Mouse (Mus musculus) lung, postnatal 25 days (tissue): Measurements from ENCODE around the gene Gm12184.
"Not testable (repeated sequence)": the region's sequence is repeated elsewhere in the genome, so short reads cannot be mapped to it uniquely, and the experiment has no call there.

Source experiments
- DNase-seq: peaks from one replicate; pipeline ENCODE4 v3.0.0; 2022; ENCODE audit warnings: low spot score

Gene Gm12184

GRCm38 (mm10) chr11:48825979-48826751 is at the start of gene Gm12184, which contains the start of gene Trim7:
Gm12184 (minus strand) TSS chr11:48826655.
Trim7 (plus strand) TSS chr11:48826140.
- DNase-seq = not testable (repeated sequence)

GRCm38 (mm10) chr11:48875343-48875837 is 48.9 kb upstream of the Gm12184 start:
- DNase-seq = not testable (repeated sequence)

GRCm38 (mm10) chr11:48874465-48874864 is 48.0 kb upstream of the Gm12184 start:
- peak; percentile 70 for DNase-seq

GRCm38 (mm10) chr11:48873591-48874290 is 47.3 kb upstream of the Gm12184 start:
- no peak for DNase-seq

- DNase-seq = no peak
Observed at GRCm38 (mm10) chr11:48872695-48873300, 46.3 kb upstream of the Gm12184 start.

- DNase-seq = peak; percentile 64
Observed at GRCm38 (mm10) chr11:48871817-48872541, 45.5 kb upstream of the Gm12184 start.

GRCm38 (mm10) chr11:48871201-48871772 is 44.8 kb upstream of the Gm12184 start, which contains the start of gene Irgm1:
Irgm1 (minus strand) TSS chr11:48871683.
- peak; percentile 81 for DNase-seq

GRCm38 (mm10) chr11:48870781-48871180 is 44.3 kb upstream of the Gm12184 start:
- no peak for DNase-seq

GRCm38 (mm10) chr11:48869380-48870110 is 43.1 kb upstream of the Gm12184 start:
- DNase-seq = no peak

GRCm38 (mm10) chr11:48866481-48866880 is 40.0 kb upstream of the Gm12184 start:
- DNase-seq = no peak

- no peak for DNase-seq
Observed at GRCm38 (mm10) chr11:48863808-48864207, 37.4 kb upstream of the Gm12184 start.

GRCm38 (mm10) chr11:48862784-48863319 is 36.4 kb upstream of the Gm12184 start:
- no peak for DNase-seq

GRCm38 (mm10) chr11:48859014-48859413 is 32.6 kb upstream of the Gm12184 start:
- DNase-seq = peak; percentile 74

GRCm38 (mm10) chr11:48853474-48854180 is 27.2 kb upstream of the Gm12184 start:
- DNase-seq = peak; percentile 91

GRCm38 (mm10) chr11:48852624-48853473 is 26.4 kb upstream of the Gm12184 start:
- DNase-seq = no peak

- DNase-seq = no peak
Observed at GRCm38 (mm10) chr11:48852190-48852589, 25.7 kb upstream of the Gm12184 start.

- DNase-seq = no peak
Observed at GRCm38 (mm10) chr11:48851270-48851995, 25.0 kb upstream of the Gm12184 start.

- DNase-seq = no peak
Observed at GRCm38 (mm10) chr11:48850240-48850639, 23.8 kb upstream of the Gm12184 start.
